Mouse (Mus musculus) embryonic facial prominence, embryonic 10.5 days (tissue): ENCODE data around the gene Nxph3. TPM values are rescaled to one million over a fixed set of nuclear protein-coding genes. Genes with fewer than 3 reads are reported as not detected.

Experiments
- DNase-seq: peaks from one replicate; pipeline ENCODE4 v3.0.0-alpha.2; 2017; ENCODE audit warnings: low spot score
- H3K27ac ChIP-seq: fragments of 300-500 bp; sonication (generic); replicated peaks from 2 replicates; pipeline ENCODE4 v1.5.1; 2016; ENCODE audit warnings: mild to moderate bottlenecking
- H3K27me3 ChIP-seq: fragments of 300-500 bp; sonication (generic); replicated peaks from 2 replicates; pipeline ENCODE4 v1.6.1; 2016; ENCODE audit warnings: low read depth, mild to moderate bottlenecking; ENCODE audit not compliant: poor library complexity, severe bottlenecking
- H3K36me3 ChIP-seq: fragments of 300-500 bp; sonication (generic); replicated peaks from 2 replicates; pipeline ENCODE4 v1.6.1; 2016; ENCODE audit warnings: mild to moderate bottlenecking, moderate library complexity
- H3K4me1 ChIP-seq: fragments of 300-500 bp; sonication (generic); 2 replicates; pipeline ENCODE4 v1.6.1; 2016
- H3K4me3 ChIP-seq: fragments of 300-500 bp; sonication (generic); 2 replicates; pipeline ENCODE4 v1.5.1; 2016; ENCODE audit warnings: mild to moderate bottlenecking, moderate library complexity
- H3K9me3 ChIP-seq: fragments of 300-500 bp; sonication (generic); 2 replicates; pipeline ENCODE4 v1.6.1; 2016; ENCODE audit warnings: mild to moderate bottlenecking
- WGBS: fragments of 180-500 bp; shearing (Covaris S2); methylation state at CpG from one replicate; pipeline ENCODE4 v1.1.7; 2016; 5-methylcytosine and 5-hydroxymethylcytosine counted together
- polyA plus RNA-seq: library from polyadenylated mRNA; unstranded; fragments of >200 nt; fragmentation: Nextera tagmentation; extraction: Ambion mirVana; gene quantifications from 2 replicates; pipeline ENCODE4 v1.2.1, GENCODE M21; 2016

Gene Nxph3
- polyA plus RNA-seq, 1 experiment from 2014 or later, result 0.54 TPM

DNA sequence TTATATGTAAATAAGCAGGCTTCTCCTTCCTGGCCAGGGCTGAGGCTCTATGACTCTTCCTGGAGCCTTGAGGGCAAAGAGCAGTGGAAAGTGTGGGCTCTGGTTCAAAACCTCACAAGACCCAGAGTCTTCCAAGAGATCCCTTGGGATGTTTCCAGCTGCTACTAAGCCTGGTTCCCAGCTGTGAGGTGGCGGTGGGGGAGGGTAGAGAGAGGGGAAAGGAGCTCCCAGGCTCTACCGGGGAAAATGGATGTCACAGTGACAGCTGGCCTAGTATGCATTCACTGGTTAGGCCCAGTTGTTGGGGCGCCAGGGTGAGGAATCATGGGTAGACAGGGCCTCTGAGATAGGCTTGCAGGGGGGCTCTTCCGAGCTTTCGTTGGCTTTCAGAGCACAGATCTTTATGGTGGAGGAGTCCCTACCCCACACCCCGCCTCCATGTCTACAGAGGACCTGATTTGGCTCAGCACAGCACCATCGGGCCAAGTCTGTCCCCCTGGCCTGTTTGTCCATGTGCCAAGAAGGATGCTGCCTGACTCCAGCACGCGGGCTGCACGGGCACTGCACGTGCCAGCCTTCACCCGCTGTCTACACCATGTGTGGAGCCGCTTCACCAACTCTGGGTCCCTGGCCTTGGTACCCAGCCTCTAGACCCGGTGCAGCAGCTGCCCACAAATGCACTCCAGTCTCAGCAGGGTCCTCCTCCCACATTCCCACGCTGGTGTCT, 24.2 kb upstream of the Nxph3 start:
- no peaks in the 10 kb centered on the region for H3K36me3 ChIP-seq
- WGBS, result 75% methylated on average over 15 of the region's 15 CpGs
- DNase-seq, result no peak
- peaks cover 28% of the 10 kb centered on the region for H3K27me3 ChIP-seq
- 0 out of 2 replicates have a peak overlapping the region, but pooled peaks have one; percentile 24 for H3K27ac ChIP-seq
- peaks cover 60% of the 10 kb centered on the region for H3K4me1 ChIP-seq
- no peak overlapping the region for H3K4me3 ChIP-seq
- no peaks in the 10 kb centered on the region for H3K9me3 ChIP-seq

DNA sequence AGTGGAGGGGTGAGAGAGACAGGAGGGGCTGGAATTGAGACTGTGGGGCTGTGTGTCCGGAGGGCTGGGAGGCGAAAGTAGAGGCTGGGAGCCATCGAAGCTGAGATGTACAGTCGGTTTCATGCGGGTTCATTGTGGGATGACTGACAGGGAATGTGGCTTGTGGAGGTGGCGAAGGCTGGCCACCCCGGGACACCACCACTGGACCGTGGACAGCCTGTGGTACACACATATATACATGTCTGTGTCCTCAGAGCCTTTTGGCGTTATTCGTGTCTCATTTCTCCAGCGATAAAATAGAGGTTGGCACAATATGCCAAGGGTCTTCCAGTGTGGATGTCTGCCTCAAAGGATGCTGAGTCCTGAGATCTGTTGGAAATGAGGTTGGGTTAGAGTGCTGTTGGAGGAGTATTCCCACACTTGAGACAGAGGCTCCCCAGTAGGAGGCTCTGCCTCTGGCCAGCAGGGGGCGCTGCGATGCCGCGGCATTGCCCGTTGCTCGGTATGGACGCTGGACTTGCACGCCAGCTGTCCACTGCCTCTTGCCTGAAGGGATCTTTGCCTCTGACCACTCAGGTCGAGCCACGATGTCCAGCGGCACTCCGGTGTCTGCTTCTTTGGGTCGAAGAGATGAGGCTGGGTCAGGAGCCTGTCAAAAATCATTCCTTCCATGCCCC, 19.3 kb upstream of the Nxph3 start:
- H3K36me3 ChIP-seq, result no peaks in the 10 kb centered on the region
- peak; percentile 95 for DNase-seq
- H3K9me3 ChIP-seq, result no peaks in the 10 kb centered on the region
- 24% methylated on average over 24 of the region's 24 CpGs for WGBS
- peak overlapping the region; percentile 44 for H3K27ac ChIP-seq
- H3K27me3 ChIP-seq, result peaks cover 16% of the 10 kb centered on the region
- peaks cover 19% of the 10 kb centered on the region for H3K4me1 ChIP-seq
- H3K4me3 ChIP-seq, result peak overlapping the region; percentile 42

DNA sequence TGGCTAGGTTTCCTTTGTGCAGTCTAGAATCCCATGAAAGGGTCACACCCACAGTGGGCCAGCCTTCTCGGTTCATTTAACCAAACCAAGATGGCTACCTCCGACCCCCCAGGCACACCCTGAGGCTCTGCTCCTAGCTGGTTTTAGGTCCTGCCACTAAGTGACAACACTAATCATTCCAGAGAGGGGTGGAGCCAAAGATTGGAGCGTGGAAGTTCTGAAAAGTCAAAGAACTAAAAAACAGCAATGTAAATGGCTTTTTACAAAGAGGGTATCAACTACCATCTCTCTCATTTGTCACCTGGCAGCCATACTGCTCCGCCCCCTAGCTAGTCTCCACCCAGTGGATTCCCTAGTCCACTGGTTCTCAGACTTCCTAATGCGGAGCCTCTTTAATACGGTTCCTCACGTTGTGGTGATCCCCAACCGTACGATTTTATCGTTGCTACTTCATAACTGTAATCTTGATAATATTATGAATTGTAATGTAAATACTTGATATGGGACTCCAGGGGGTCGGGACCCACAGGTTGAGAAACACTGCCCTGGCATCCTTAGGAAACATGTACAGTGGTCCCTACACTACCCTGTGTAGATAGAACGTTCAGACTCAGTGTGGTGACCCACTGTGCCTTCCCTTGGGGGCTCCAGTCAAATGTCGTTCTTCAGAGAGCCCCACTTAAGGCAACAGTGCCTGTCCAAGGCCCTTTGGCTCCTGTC, 18.1 kb upstream of the Nxph3 start:
- peaks cover 16% of the 10 kb centered on the region for H3K27me3 ChIP-seq
- no peak for DNase-seq
- H3K27ac ChIP-seq, result no peak overlapping the region
- no peak overlapping the region for H3K4me3 ChIP-seq
- WGBS, result 72% methylated on average over 13 of the region's 13 CpGs
- H3K36me3 ChIP-seq, result no peaks in the 10 kb centered on the region
- peaks cover 14% of the 10 kb centered on the region for H3K4me1 ChIP-seq
- H3K9me3 ChIP-seq, result no peaks in the 10 kb centered on the region

DNA sequence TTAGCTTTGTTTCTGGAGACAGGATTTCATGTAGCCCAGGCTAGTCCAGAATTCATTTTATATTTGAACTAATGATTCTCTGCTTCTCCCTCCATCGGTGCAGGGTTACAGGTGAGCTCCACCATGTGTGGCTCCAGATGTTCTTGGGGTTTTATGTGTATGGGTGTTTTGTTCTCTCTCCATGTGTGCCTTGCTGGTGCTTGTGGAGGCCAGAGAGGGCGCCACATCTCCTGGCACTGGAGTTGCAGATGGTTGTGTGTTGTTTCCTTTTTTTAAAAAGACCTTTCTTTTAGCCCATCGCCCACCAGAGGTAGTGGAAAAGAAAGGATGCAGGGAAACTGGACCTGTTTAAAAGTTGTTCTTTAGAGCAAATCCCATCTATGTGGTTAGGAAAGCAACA, 13.9 kb upstream of the Nxph3 start:
- Histone ChIP-seq H3K4me1 (peaks cover 10% of the 10 kb centered on the region), H3K27ac (no peak overlapping the region), H3K36me3 (no peaks in the 10 kb centered on the region), H3K27me3 (no peaks in the 10 kb centered on the region; the same call in 1 of the 2 replicates), H3K4me3 (no peak overlapping the region), H3K9me3 (no peaks in the 10 kb centered on the region)
- WGBS, result 83% methylated on average over 3 of the region's 3 CpGs
- no peak for DNase-seq

DNA sequence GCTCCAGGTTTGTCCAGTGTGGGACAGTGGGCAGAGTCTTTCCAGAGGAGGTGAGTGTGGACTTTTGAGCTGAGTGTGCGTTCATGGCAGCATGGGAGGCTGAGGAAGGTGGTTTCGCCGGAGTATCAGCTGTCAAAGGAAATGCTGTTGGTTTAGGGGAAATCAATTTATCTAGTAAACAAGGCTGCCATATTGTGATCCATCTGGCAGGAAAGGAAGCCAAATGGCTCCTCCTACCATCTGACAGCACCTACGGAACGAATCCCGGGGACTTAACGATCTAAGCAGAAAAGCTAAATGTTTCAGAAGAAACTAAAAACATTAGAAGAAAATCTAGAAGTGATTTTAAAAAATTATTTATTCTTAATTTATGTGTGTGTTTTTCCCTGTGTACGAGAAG, 12.9 kb upstream of the Nxph3 start:
- Histone ChIP-seq H3K4me3 (no peak overlapping the region), H3K27me3 (peaks cover 5% of the 10 kb centered on the region; the same call in 1 of the 2 replicates), H3K9me3 (no peaks in the 10 kb centered on the region), H3K36me3 (no peaks in the 10 kb centered on the region), H3K4me1 (peaks cover 10% of the 10 kb centered on the region), H3K27ac (no peak overlapping the region)
- 89% methylated on average over 8 of the region's 8 CpGs for WGBS
- DNase-seq, result no peak

DNA sequence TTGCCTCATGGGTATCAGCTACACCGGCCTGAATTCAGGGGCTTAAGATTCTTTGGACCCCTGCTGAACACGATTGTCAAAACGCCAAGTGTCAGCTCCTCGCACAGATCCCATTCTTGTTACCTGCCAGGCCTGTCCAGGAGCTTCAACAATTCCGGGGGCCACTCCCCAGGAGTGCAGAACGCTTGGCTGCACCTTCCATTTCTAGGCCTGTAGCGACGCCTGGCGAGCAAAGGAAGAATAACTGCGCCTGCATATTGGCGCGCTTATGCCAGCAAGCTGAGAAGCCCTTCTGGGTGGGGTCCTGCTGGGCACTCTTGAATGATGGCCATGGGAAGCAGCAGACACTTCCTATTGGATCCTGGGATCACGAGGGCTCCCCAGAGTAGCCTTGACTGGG, 7.2 kb upstream of the Nxph3 start:
- WGBS, result 1% methylated on average over 13 of the region's 13 CpGs
- H3K36me3 ChIP-seq, result no peaks in the 10 kb centered on the region

DNA sequence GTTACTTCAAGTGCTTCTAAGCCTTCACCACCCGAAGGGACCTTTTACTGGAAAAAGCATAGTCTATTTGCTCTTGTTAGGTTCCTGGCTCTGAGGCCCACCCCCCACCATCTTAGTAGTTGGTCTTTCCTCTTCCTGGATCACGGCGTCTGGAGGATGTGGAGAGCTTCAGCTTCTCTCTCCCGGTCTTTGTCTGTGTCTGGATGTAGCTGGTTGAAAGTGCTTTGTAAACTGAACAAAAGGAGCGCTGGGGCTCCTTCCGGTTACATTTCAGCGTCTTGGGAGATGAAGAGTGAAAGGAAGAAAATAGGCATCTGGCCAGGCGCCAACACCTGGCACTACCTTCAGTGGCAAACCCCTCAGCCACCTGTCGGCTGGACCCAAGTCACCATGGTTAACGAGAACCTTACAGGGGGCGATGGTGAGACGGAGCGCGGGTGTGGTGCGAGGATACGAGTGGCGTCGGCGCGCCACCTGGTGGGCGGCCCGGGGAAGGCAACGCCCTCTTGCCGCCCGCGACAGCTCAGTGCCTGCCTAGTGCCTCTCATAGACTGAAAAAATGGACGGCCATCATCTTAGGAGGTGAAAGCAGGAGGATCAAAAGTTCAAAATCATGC, 6.2 kb upstream of the Nxph3 start:
- Histone ChIP-seq H3K27ac (peak overlapping the region; percentile 69), H3K4me1 (peaks cover 64% of the 10 kb centered on the region), H3K27me3 (peaks cover 43% of the 10 kb centered on the region), H3K9me3 (no peaks in the 10 kb centered on the region), H3K36me3 (no peaks in the 10 kb centered on the region), H3K4me3 (peak overlapping the region; percentile 42)
- peak; percentile 92 for DNase-seq
- 7% methylated on average over 27 of the region's 27 CpGs for WGBS

More for the DNA sequence above, 7.2 kb upstream of the Nxph3 start:
- Histone ChIP-seq H3K9me3 (no peaks in the 10 kb centered on the region), H3K4me3 (peak overlapping the region; percentile 42), H3K27ac (no peak overlapping the region), H3K4me1 (peaks cover 54% of the 10 kb centered on the region), H3K27me3 (peaks cover 33% of the 10 kb centered on the region)
- peak; percentile 83 for DNase-seq

DNA sequence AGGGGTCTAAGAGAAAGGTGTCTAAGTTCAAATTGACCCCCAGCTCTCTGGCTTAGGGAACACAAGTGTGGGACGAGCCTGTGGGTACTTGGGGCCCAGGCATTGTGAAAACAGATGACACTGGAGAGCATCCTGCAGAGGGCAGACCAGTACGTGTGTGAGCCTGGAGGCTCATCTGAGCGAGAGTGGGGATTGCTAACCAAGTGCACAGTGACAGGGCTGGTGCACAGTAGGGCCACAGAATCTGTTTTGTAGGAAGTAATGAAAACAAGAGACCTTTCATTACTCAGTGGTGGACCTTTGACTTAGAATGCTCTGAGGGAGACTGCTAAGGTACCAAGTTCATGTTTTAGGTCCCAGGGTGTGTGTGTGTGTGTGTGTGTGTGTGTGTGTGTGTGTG, 5.6 kb upstream of the Nxph3 start:
- peaks cover 48% of the 10 kb centered on the region for H3K27me3 ChIP-seq
- H3K36me3 ChIP-seq, result no peaks in the 10 kb centered on the region
- H3K9me3 ChIP-seq, result no peaks in the 10 kb centered on the region
- peak overlapping the region; percentile 42; the same call in 1 of the 2 replicates for H3K4me3 ChIP-seq
- H3K4me1 ChIP-seq, result peaks cover 66% of the 10 kb centered on the region
- no peak for DNase-seq
- peak overlapping the region; percentile 69; the same call in 1 of the 2 replicates for H3K27ac ChIP-seq
- 52% methylated on average over 3 of the region's 3 CpGs for WGBS

DNA sequence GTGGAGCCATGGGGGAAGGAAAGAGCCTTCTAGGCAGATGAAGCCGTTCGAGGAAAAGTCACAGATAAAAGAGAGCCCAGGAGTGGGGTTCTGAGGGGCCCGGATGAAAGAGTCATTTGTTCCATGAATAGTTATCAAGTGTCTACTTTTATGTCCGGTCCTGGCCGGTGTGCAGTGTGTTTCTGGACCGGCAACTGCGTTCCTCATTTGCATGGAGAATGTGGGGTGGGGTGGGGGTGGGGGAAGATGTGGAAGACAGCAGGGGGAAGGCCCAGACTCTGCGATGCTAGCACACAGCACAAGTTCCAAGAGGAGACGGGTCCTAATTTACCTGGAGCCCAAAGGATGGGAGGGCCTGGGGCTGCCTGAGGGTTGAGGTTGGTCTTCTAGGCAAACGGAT, 4.9 kb upstream of the Nxph3 start:
- H3K27me3 ChIP-seq, result peaks cover 55% of the 10 kb centered on the region
- H3K9me3 ChIP-seq, result no peaks in the 10 kb centered on the region
- peak overlapping the region; percentile 12; the same call in 1 of the 2 replicates for H3K27ac ChIP-seq
- H3K4me1 ChIP-seq, result peaks cover 67% of the 10 kb centered on the region
- H3K4me3 ChIP-seq, result no peak overlapping the region
- H3K36me3 ChIP-seq, result no peaks in the 10 kb centered on the region
- WGBS, result 61% methylated on average over 10 of the region's 10 CpGs
- DNase-seq, result no peak

DNA sequence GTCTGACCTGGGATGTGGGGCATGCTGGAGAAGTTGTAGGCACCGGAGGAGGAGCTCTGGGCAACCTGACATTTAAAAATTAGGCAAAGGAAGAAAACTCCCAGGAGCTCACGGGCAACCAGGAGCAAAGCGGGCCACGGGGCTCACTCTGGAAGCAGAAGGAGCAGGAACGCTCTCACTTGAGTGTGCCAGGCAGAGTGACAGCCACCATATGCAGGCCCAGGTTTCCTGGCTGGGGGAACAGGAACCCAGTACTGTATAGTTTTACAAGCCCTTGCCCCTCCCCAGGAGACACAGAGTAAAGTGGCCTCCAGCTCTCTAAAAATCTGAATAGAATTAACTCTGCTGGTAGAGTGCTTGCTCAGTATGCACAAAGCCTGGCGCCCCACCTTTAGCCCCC, 2.8 kb upstream of the Nxph3 start:
- Histone ChIP-seq H3K27me3 (peaks cover 72% of the 10 kb centered on the region), H3K36me3 (no peaks in the 10 kb centered on the region), H3K4me3 (peak overlapping the region; percentile 38), H3K27ac (peak overlapping the region; percentile 69), H3K9me3 (no peaks in the 10 kb centered on the region), H3K4me1 (peaks cover 85% of the 10 kb centered on the region)
- 42% methylated on average over 6 of the region's 6 CpGs for WGBS
- no peak for DNase-seq

DNA sequence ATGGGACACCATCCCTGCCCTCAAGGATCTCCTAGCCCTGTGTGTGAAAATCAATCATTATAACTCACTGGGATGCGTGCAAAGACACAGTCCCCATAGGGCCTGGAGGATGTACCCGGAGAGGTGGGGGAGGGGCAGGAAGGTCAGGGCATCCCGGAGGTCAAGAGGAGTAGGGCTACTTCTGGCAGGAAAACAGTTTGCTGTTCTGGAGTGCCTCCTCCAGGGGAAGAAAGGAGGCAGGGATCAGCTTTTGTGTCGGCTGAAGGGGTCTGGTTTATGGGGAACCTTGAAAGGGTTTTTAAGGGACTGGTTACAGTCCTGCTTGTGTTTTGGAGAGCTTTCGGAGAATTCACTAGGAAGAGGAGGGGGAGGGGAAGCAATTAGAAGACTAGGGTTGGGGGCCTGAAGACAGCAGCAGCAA, 2.1 kb upstream of the Nxph3 start:
- no peaks in the 10 kb centered on the region for H3K36me3 ChIP-seq
- WGBS, result 2% methylated on average over 5 of the region's 5 CpGs
- peaks cover 78% of the 10 kb centered on the region for H3K27me3 ChIP-seq
- H3K27ac ChIP-seq, result peak overlapping the region; percentile 69
- peaks cover 81% of the 10 kb centered on the region for H3K4me1 ChIP-seq
- peak; percentile 72 for DNase-seq
- H3K9me3 ChIP-seq, result no peaks in the 10 kb centered on the region
- peak overlapping the region; percentile 38 for H3K4me3 ChIP-seq
